Mouse (Mus musculus) CH12.LX (cell line): Measurements from ENCODE around the gene Cnp.

ENCODE experiments used
- CTCF ChIP-seq, 2 experiments: IDR thresholded peaks in 1 of 2; conservative IDR thresholded peaks in 1 of 2; 2 replicates each; pipeline ENCODE4 v1.5.1; 2011 to 2012; ENCODE audit warnings: low read depth in 2 of 2, low read length in 2 of 2, improper control_type of control experiment in 1 of 2, inconsistent platforms in 1 of 2, mild to moderate bottlenecking in 1 of 2, moderate library complexity in 1 of 2
- EP300 ChIP-seq: IDR thresholded peaks from 2 replicates; pipeline ENCODE4 v1.6.1; 2011; ENCODE audit warnings: low read length, improper control_type of control experiment
- ETS1 ChIP-seq: conservative IDR thresholded peaks from 2 replicates; pipeline ENCODE4 v1.6.1; 2012; ENCODE audit warnings: low read depth, mild to moderate bottlenecking, inconsistent platforms, low read length, improper control_type of control experiment, moderate library complexity
- MAFK ChIP-seq: IDR thresholded peaks from 2 replicates; pipeline ENCODE4 v1.6.1; 2011; ENCODE audit warnings: low read length, improper control_type of control experiment; ENCODE audit not compliant: insufficient replicate concordance
- MAX ChIP-seq: IDR thresholded peaks from 2 replicates; pipeline ENCODE4 v1.6.1; 2011; ENCODE audit warnings: low read length, improper control_type of control experiment
- MXI1 ChIP-seq: IDR thresholded peaks from 2 replicates; pipeline ENCODE4 v1.6.1; 2011; ENCODE audit warnings: mild to moderate bottlenecking, low read depth, low read length, improper control_type of control experiment
- NRF1 ChIP-seq: IDR thresholded peaks from 2 replicates; pipeline ENCODE4 v1.6.1; 2014; ENCODE audit warnings: low read depth, mild to moderate bottlenecking, inconsistent platforms, low read length, improper control_type of control experiment, moderate library complexity
- POLR2A ChIP-seq: IDR thresholded peaks from 2 replicates; pipeline ENCODE4 v1.6.1; 2011; ENCODE audit warnings: low read depth, mild to moderate bottlenecking, improper control_type of control experiment, low read length
- RAD21 ChIP-seq: IDR thresholded peaks from 2 replicates; pipeline ENCODE4 v1.6.1; 2011; ENCODE audit warnings: low read depth, mild to moderate bottlenecking, low read length, improper control_type of control experiment, moderate library complexity

DNA sequence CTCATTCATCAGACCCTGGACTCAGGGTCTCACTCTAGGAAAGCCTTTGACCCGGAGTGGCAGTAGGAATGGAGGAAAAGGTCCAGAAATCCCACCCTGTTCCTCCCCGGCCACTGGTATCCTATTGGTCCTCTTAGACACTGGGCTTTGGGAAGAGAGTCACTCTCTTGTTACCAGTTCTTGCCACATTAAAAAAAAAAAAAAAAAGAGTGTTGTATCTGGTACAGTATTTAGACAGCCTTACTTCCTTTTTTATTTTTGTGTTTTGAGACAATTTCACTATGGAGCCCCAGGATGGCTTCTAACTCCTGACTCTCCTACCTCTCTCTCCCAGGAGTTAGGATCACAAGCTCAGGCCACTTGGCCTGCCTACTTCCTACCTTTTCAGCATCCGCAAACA lies 17.1 kb upstream of the Cnp start:
- TF ChIP-seq CTCF (conservative IDR thresholded peaks at IDR 0.05 in 1 of 2, IDR thresholded peaks at IDR 0.05 in 1 of 2; ENCODE audit: low read depth in 2 of 2, low read length in 2 of 2) (no peak), MXI1 (no peak), RAD21 (no peak), ETS1 (no peak), POLR2A (no peak), MAX (no peak), MAFK (no peak), EP300 (no peak), NRF1 (no peak)
